Mouse (Mus musculus): Measurements from ENCODE around the gene Bsn. TPM values are rescaled to one million over a fixed set of nuclear protein-coding genes. Genes with fewer than 3 reads are reported as not detected.
"Not testable (repeated sequence)": the region's sequence is repeated elsewhere in the genome, so short reads cannot be mapped to it uniquely, and the experiment has no call there.

Gene Bsn
- polyA plus RNA-seq, 1 experiment from 2014 or later, result 2.9 TPM

- 0 out of 2 replicates have a peak overlapping the region, but pooled peaks have one; percentile 20 for H3K4me2 ChIP-seq (ENCODE audit: low read depth, low read length)
- no peaks in the 10 kb centered on the region for H3K27me3 ChIP-seq (ENCODE audit: control insufficient read depth, insufficient read depth, low read length)
- H3K27ac ChIP-seq (ENCODE audit: low read length), result no peak overlapping the region
- ATAC-seq (ENCODE audit: insufficient read depth, low FRiP score), result no peak
- H3K9me3 ChIP-seq (replicated peaks; ENCODE audit: control insufficient read depth, low read length), result no peaks in the 10 kb centered on the region
- H3K4me1 ChIP-seq (ENCODE audit: control insufficient read depth, insufficient read depth, low read length), result peaks cover 6% of the 10 kb centered on the region
- no peak overlapping the region for H3K9ac ChIP-seq (ENCODE audit: low read length)
- H3K36me3 ChIP-seq (ENCODE audit: control insufficient read depth, insufficient read depth, low read length), result 0 out of 2 replicates have a peak, but pooled peaks cover 3% of the 10 kb centered on the region
- H3K4me3 ChIP-seq (replicated peaks; ENCODE audit: low read length), result no peak overlapping the region
- WGBS, result 28% methylated on average over 13 of the region's 13 CpGs
Measured at GRCm38 (mm10) chr9:108203015-108203414, 12.8 kb upstream of the Bsn start.

DNA sequence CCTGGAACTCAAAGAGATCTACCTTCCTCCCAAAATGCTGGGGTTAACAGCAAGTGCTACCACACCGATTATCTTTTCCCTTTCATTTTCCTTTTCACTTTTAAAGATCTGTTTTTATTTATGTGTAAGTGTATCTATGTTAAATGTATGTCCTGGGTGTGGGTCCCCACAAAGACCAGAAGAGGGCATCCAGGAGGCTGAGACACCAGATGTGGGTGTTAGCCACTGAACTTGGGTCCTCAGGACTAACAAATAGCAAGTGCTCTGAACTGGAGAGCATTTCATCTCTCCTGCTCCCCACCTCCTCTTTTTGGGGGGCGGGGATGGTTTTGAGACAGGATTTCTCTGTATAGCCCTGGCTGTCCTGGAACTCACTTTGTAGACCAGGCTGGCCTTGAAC lies 12.0 kb upstream of the Bsn start:
- no peak overlapping the region for H3K4me2 ChIP-seq (ENCODE audit: low read depth, low read length)
- H3K27ac ChIP-seq (ENCODE audit: low read length), result no peak overlapping the region
- no peak overlapping the region for H3K9ac ChIP-seq (ENCODE audit: low read length)
- H3K27me3 ChIP-seq (ENCODE audit: control insufficient read depth, insufficient read depth, low read length), result no peaks in the 10 kb centered on the region
- 89% methylated on average over 2 of the region's 2 CpGs for WGBS
- no peaks in the 10 kb centered on the region for H3K9me3 ChIP-seq (replicated peaks; ENCODE audit: control insufficient read depth, low read length)
- H3K4me1 ChIP-seq (ENCODE audit: control insufficient read depth, insufficient read depth, low read length), result peaks cover 11% of the 10 kb centered on the region
- no peak for ATAC-seq (ENCODE audit: insufficient read depth, low FRiP score)
- 0 out of 2 replicates have a peak, but pooled peaks cover 1% of the 10 kb centered on the region for H3K36me3 ChIP-seq (ENCODE audit: control insufficient read depth, insufficient read depth, low read length)
- H3K4me3 ChIP-seq (replicated peaks; ENCODE audit: low read length), result no peak overlapping the region

- H3K4me3 ChIP-seq (replicated peaks; ENCODE audit: low read length), result peak overlapping the region; percentile 21
Measured at GRCm38 (mm10) chr9:108201160-108201559, 11.0 kb upstream of the Bsn start.

DNA sequence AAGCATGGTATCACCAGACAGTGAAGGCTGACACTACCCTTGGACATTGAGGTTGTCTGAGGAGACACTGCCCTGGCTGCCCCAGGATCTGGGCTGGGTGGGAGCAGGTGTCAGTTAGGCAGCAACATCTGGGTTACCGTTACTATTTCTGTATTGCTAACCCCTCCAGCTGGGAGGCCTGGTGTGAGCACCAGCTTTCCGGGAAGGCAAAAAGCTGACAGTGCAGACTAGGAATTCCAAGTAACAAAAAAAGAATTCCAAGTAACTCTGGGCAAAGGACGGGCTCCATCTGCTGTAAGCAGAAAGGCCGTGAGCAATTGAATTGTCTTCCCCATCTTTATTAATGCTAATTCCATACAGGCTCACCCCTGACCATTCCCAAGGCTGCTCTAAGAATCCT lies 8.4 kb upstream of the Bsn start:
- 50% methylated on average over 4 of the region's 4 CpGs for WGBS
- Histone ChIP-seq H3K9me3 (replicated peaks; ENCODE audit: control insufficient read depth, low read length) (no peaks in the 10 kb centered on the region), H3K36me3 (ENCODE audit: control insufficient read depth, insufficient read depth, low read length) (no peaks in the 10 kb centered on the region), H3K4me1 (ENCODE audit: control insufficient read depth, insufficient read depth, low read length) (peaks cover 12% of the 10 kb centered on the region), H3K4me2 (ENCODE audit: low read depth, low read length) (no peak overlapping the region), H3K27me3 (ENCODE audit: control insufficient read depth, insufficient read depth, low read length) (no peaks in the 10 kb centered on the region), H3K9ac (ENCODE audit: low read length) (no peak overlapping the region), H3K27ac (ENCODE audit: low read length) (no peak overlapping the region), H3K4me3 (replicated peaks; ENCODE audit: low read length) (no peak overlapping the region)
- no peak for ATAC-seq (ENCODE audit: insufficient read depth, low FRiP score)

More at GRCm38 (mm10) chr9:108201160-108201559, 11.0 kb upstream of the Bsn start:
- no peaks in the 10 kb centered on the region for H3K36me3 ChIP-seq (ENCODE audit: control insufficient read depth, insufficient read depth, low read length)
- no peaks in the 10 kb centered on the region for H3K9me3 ChIP-seq (replicated peaks; ENCODE audit: control insufficient read depth, low read length)
- peak overlapping the region; percentile 26; the same call in 1 of the 2 replicates for H3K27ac ChIP-seq (ENCODE audit: low read length)
- under 1% methylated on average over 13 of the region's 13 CpGs for whole genome bisulfite sequencing
- no peaks in the 10 kb centered on the region for H3K27me3 ChIP-seq (ENCODE audit: control insufficient read depth, insufficient read depth, low read length)
- peaks cover 12% of the 10 kb centered on the region for H3K4me1 ChIP-seq (ENCODE audit: control insufficient read depth, insufficient read depth, low read length)
- H3K9ac ChIP-seq (ENCODE audit: low read length), result 0 out of 2 replicates have a peak overlapping the region, but pooled peaks have one; percentile 28
- peak; percentile 99 for ATAC-seq (ENCODE audit: insufficient read depth, low FRiP score)
- H3K4me2 ChIP-seq (ENCODE audit: low read depth, low read length), result peak overlapping the region; percentile 50

GRCm38 (mm10) chr9:108196920-108197677 lies 6.9 kb upstream of the Bsn start:
- H3K4me1 ChIP-seq (ENCODE audit: control insufficient read depth, insufficient read depth, low read length), result peaks cover 12% of the 10 kb centered on the region
- H3K27me3 ChIP-seq (ENCODE audit: control insufficient read depth, insufficient read depth, low read length), result no peaks in the 10 kb centered on the region
- H3K4me3 ChIP-seq (replicated peaks; ENCODE audit: low read length), result 0 out of 2 replicates have a peak overlapping the region, but pooled peaks have one; percentile 5
- ATAC-seq (ENCODE audit: insufficient read depth, low FRiP score), result no peak
- WGBS, result 28% methylated on average over 24 of the region's 24 CpGs
- H3K9ac ChIP-seq (ENCODE audit: low read length), result no peak overlapping the region
- H3K27ac ChIP-seq (ENCODE audit: low read length), result peak overlapping the region; percentile 47; the same call in 1 of the 2 replicates
- no peaks in the 10 kb centered on the region for H3K9me3 ChIP-seq (replicated peaks; ENCODE audit: control insufficient read depth, low read length)
- peak overlapping the region; percentile 40 for H3K4me2 ChIP-seq (ENCODE audit: low read depth, low read length)
- H3K36me3 ChIP-seq (ENCODE audit: control insufficient read depth, insufficient read depth, low read length), result no peaks in the 10 kb centered on the region

GRCm38 (mm10) chr9:108196222-108196621 lies 6.0 kb upstream of the Bsn start:
- H3K36me3 ChIP-seq (ENCODE audit: control insufficient read depth, insufficient read depth, low read length); H3K4me2 ChIP-seq (ENCODE audit: low read depth, low read length); H3K27me3 ChIP-seq (ENCODE audit: control insufficient read depth, insufficient read depth, low read length); H3K27ac ChIP-seq (ENCODE audit: low read length); H3K9me3 ChIP-seq (replicated peaks; ENCODE audit: control insufficient read depth, low read length); H3K9ac ChIP-seq (ENCODE audit: low read length); ATAC-seq (ENCODE audit: insufficient read depth, low FRiP score); H3K4me3 ChIP-seq (replicated peaks; ENCODE audit: low read length): not testable (repeated sequence)
- H3K4me1 ChIP-seq (ENCODE audit: control insufficient read depth, insufficient read depth, low read length), result peaks cover 12% of the 10 kb centered on the region
- 63% methylated on average over 6 of the region's 6 CpGs for whole genome bisulfite sequencing

DNA sequence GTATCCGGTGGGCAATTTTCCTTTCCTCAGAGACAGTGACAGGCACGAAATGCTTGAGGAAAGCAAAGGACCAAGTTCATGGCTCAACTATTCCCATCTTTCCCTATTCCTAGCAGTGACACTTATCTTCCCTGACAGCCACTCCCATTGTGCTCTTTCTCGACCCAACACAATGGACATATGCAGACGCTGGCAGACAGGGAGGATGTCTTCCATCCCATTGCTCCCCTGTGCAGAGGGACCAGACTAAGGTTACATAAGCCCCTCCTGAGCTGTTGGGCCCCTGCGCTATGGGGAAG lies 747 bp downstream of the Bsn start:
- Histone ChIP-seq H3K4me2 (ENCODE audit: low read depth, low read length) (peak overlapping the region; percentile 90), H3K27me3 (ENCODE audit: control insufficient read depth, insufficient read depth, low read length) (peaks cover 12% of the 10 kb centered on the region), H3K9me3 (replicated peaks; ENCODE audit: control insufficient read depth, low read length) (no peaks in the 10 kb centered on the region), H3K4me1 (ENCODE audit: control insufficient read depth, insufficient read depth, low read length) (0 out of 2 replicates have a peak, but pooled peaks cover 3% of the 10 kb centered on the region), H3K4me3 (replicated peaks; ENCODE audit: low read length) (peak overlapping the region; percentile 58), H3K36me3 (ENCODE audit: control insufficient read depth, insufficient read depth, low read length) (no peaks in the 10 kb centered on the region), H3K27ac (ENCODE audit: low read length) (no peak overlapping the region), H3K9ac (ENCODE audit: low read length) (no peak overlapping the region)
- no peak for ATAC-seq (ENCODE audit: insufficient read depth, low FRiP score)
- 45% methylated on average over 5 of the region's 5 CpGs for WGBS

- Histone ChIP-seq H3K27ac (ENCODE audit: low read length) (no peak overlapping the region), H3K4me1 (ENCODE audit: control insufficient read depth, insufficient read depth, low read length) (0 out of 2 replicates have a peak, but pooled peaks cover 3% of the 10 kb centered on the region), H3K9me3 (replicated peaks; ENCODE audit: control insufficient read depth, low read length) (no peaks in the 10 kb centered on the region), H3K4me3 (replicated peaks; ENCODE audit: low read length) (no peak overlapping the region), H3K4me2 (ENCODE audit: low read depth, low read length) (no peak overlapping the region), H3K36me3 (ENCODE audit: control insufficient read depth, insufficient read depth, low read length) (no peaks in the 10 kb centered on the region), H3K27me3 (ENCODE audit: control insufficient read depth, insufficient read depth, low read length) (peaks cover 12% of the 10 kb centered on the region), H3K9ac (ENCODE audit: low read length) (no peak overlapping the region)
- no peak for ATAC-seq (ENCODE audit: insufficient read depth, low FRiP score)
- 81% methylated on average over 7 of the region's 7 CpGs for WGBS
Measured at GRCm38 (mm10) chr9:108189023-108189422, 1.2 kb downstream of the Bsn start.

DNA sequence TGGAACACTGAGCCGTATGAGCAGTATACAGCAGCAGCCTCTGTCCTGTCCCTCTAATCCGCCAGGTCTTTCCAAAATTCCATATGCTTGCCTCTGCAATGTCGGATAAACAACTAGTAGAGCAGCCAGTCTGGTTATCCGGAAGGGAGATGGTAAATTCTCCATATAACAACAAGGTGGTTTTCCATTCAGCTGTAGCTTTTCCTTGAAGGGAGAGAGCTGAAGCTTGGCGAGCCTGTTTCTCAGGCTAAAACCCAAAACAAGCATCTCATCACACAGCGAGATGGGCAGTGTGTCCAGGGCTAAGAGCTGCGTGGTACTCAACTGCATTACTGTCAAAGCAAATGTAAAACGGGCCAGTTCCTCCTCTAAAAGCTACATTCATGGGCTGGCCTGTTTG lies 1.7 kb downstream of the Bsn start:
- WGBS, result 72% methylated on average over 8 of the region's 8 CpGs
- no peaks in the 10 kb centered on the region for H3K9me3 ChIP-seq (replicated peaks; ENCODE audit: control insufficient read depth, low read length)
- no peak overlapping the region for H3K27ac ChIP-seq (ENCODE audit: low read length)
- ATAC-seq (ENCODE audit: insufficient read depth, low FRiP score), result no peak
- no peaks in the 10 kb centered on the region for H3K36me3 ChIP-seq (ENCODE audit: control insufficient read depth, insufficient read depth, low read length)
- no peak overlapping the region for H3K4me3 ChIP-seq (replicated peaks; ENCODE audit: low read length)
- 0 out of 2 replicates have a peak, but pooled peaks cover 3% of the 10 kb centered on the region for H3K4me1 ChIP-seq (ENCODE audit: control insufficient read depth, insufficient read depth, low read length)
- no peak overlapping the region for H3K9ac ChIP-seq (ENCODE audit: low read length)
- peaks cover 12% of the 10 kb centered on the region for H3K27me3 ChIP-seq (ENCODE audit: control insufficient read depth, insufficient read depth, low read length)
- H3K4me2 ChIP-seq (ENCODE audit: low read depth, low read length), result no peak overlapping the region

All from stomach, embryonic 16.5 days (tissue).